20 mouse cellular contexts compared by ENCODE assay signal in genomic region chr1:119124063-119124462, GRCm38 (mm10).
A peak's percentile ranks its signal among the peaks of the same experiment; 100 is the strongest.
DNase-seq lines count a peak whose midpoint lies in the region; TF ChIP-seq lines count a peak whose summit lies in the region.
"Had no signal": no experiment of that assay in that cellular context is flagged by ENCODE, and none has a peak within 500 bp of the region (broad histone marks: within the 10 kb centered on the region; RNA-seq: fewer than 3 reads in every experiment).

No protein-coding gene starts in this region.

- no peak for DNase-seq in testis, postnatal 10 days (ENCODE audit: low spot score)
- DNase-seq in thymus, postnatal 25 days, result no peak
- no peak for DNase-seq in adrenal gland, adult 2 months
- DNase-seq: adrenal gland, postnatal 10 days; adrenal gland, postnatal 25 days; cerebellum, adult 11 months; cerebellum, adult 18-20 months; cerebellum, adult 8-10 months; cerebellum, adult 9-11 months; cerebellum, postnatal 14 days; cerebellum, postnatal 36 days; embryo, embryonic 11 days; forebrain, postnatal 0 days had no signal

- H3K4me1 ChIP-seq in testis, adult 2 months (ENCODE audit: control insufficient read depth, insufficient read depth, low read length), result no peaks in the 10 kb centered on the region
- peaks cover 21% of the 10 kb centered on the region for H3K4me1 ChIP-seq in embryonic fibroblast, embryonic 13.5 days (ENCODE audit: control insufficient read depth, insufficient read depth, low read length)
- H3K4me1 ChIP-seq: embryonic facial prominence, embryonic 13.5 days; embryonic facial prominence, embryonic 15.5 days; forebrain, embryonic 15.5 days had no signal

- no peak for TF ChIP-seq CTCF in testis, adult 2 months (IDR thresholded peaks at IDR 0.05; ENCODE audit: control insufficient read depth, insufficient read depth, insufficient replicate concordance, low read depth, low read length)
- TF ChIP-seq CTCF in embryonic fibroblast, embryonic 13.5 days (IDR thresholded peaks at IDR 0.05; ENCODE audit: borderline replicate concordance, insufficient read depth, low read length), result no peak

- no peaks in the 10 kb centered on the region for H3K27me3 ChIP-seq in testis, adult 2 months (ENCODE audit: control insufficient read depth, insufficient read depth, low read length)
- H3K27me3 ChIP-seq: embryonic facial prominence, embryonic 13.5 days; embryonic facial prominence, embryonic 15.5 days; forebrain, embryonic 13.5 days; forebrain, embryonic 15.5 days; Patski had no signal

- TF ChIP-seq POLR2A in testis, adult 2 months (IDR thresholded peaks at IDR 0.05; ENCODE audit: control insufficient read depth, low read depth, low read length), result no peak
- 0 out of 2 replicates have a peak, but pooled peaks have one; percentile 7 for TF ChIP-seq POLR2A in embryonic fibroblast, embryonic 13.5 days (IDR thresholded peaks at IDR 0.05; ENCODE audit: low read depth, low read length)

- no peaks in the 10 kb centered on the region for H3K36me3 ChIP-seq in testis, adult 2 months (ENCODE audit: control insufficient read depth, insufficient read depth, low read length)
- H3K36me3 ChIP-seq: embryonic facial prominence, embryonic 13.5 days; embryonic facial prominence, embryonic 15.5 days; forebrain, embryonic 15.5 days had no signal

- H3K27ac ChIP-seq in testis, adult 2 months (ENCODE audit: control insufficient read depth, insufficient read depth, low read depth, low read length), result no peak overlapping the region
- peak overlapping the region; percentile 100 for H3K27ac ChIP-seq in embryonic fibroblast, embryonic 13.5 days (ENCODE audit: insufficient read depth, low read length)
- H3K27ac ChIP-seq: embryonic facial prominence, embryonic 13.5 days; embryonic facial prominence, embryonic 15.5 days; forebrain, embryonic 13.5 days; forebrain, embryonic 15.5 days had no signal

- H3K4me3 ChIP-seq in testis, adult 2 months (ENCODE audit: control insufficient read depth, low read depth, low read length), result peak overlapping the region; percentile 44
- H3K4me3 ChIP-seq in embryonic fibroblast, embryonic 13.5 days (ENCODE audit: insufficient read depth, low read length), result no peak overlapping the region
- H3K4me3 ChIP-seq: embryonic facial prominence, embryonic 13.5 days; embryonic facial prominence, embryonic 15.5 days; forebrain, embryonic 13.5 days; forebrain, embryonic 15.5 days had no signal
